Mouse (Mus musculus) heart, postnatal 0 days (tissue): Measurements from ENCODE around the gene Mta2.

ENCODE experiments used
- CTCF ChIP-seq: IDR thresholded peaks from 2 replicates; pipeline ENCODE4 v1.5.1; 2016; ENCODE audit warnings: antibody characterized with exemption, control low read depth, low read depth
- EP300 ChIP-seq: IDR thresholded peaks from 2 replicates; pipeline ENCODE4 v1.6.1; 2016; ENCODE audit warnings: antibody characterized with exemption, low read depth

- TF ChIP-seq CTCF = peak; percentile 90
- TF ChIP-seq EP300 = no peak
Measured at GRCm38 (mm10) chr19:8976535-8976934, 34.9 kb downstream of the Mta2 start.
